Mouse (Mus musculus) midbrain, embryonic 13.5 days (tissue): ENCODE measurements around the gene Rps21. TPM values are rescaled to one million over a fixed set of nuclear protein-coding genes. Genes with fewer than 3 reads are reported as not detected.

Experiments used
- ATAC-seq: fragments of 200-750 bp; cut with Nextera tagmentation; 2 replicates; pipeline ENCODE4 v1.8.0; 2017; ENCODE audit warnings: mild to moderate bottlenecking, moderate TSS enrichment, moderate library complexity
- H3K27ac ChIP-seq: fragments of 300-500 bp; sonication (generic); 2 replicates; pipeline ENCODE4 v1.5.1; 2015; ENCODE audit warnings: inconsistent platforms, mild to moderate bottlenecking, moderate library complexity
- H3K27me3 ChIP-seq: fragments of 300-500 bp; sonication (generic); 2 replicates; pipeline ENCODE4 v1.6.1; 2015; ENCODE audit warnings: mild to moderate bottlenecking, inconsistent platforms
- H3K36me3 ChIP-seq: fragments of 300-500 bp; sonication (generic); 2 replicates; pipeline ENCODE4 v1.6.1; 2015; ENCODE audit warnings: mild to moderate bottlenecking, inconsistent platforms
- H3K4me1 ChIP-seq: fragments of 300-500 bp; sonication (generic); replicated peaks from 2 replicates; pipeline ENCODE4 v1.6.1; 2015; ENCODE audit warnings: inconsistent platforms
- H3K4me2 ChIP-seq: fragments of 300-500 bp; sonication (generic); replicated peaks from 2 replicates; pipeline ENCODE4 v1.6.1; 2015; ENCODE audit warnings: moderate library complexity, mild to moderate bottlenecking, inconsistent platforms
- H3K4me3 ChIP-seq: fragments of 300-500 bp; sonication (generic); replicated peaks from 2 replicates; pipeline ENCODE4 v1.5.1; 2015; ENCODE audit warnings: mild to moderate bottlenecking, inconsistent platforms
- H3K9ac ChIP-seq: fragments of 300-500 bp; sonication (generic); replicated peaks from 2 replicates; pipeline ENCODE4 v1.6.1; 2015; ENCODE audit warnings: mild to moderate bottlenecking, inconsistent platforms
- H3K9me3 ChIP-seq: fragments of 300-500 bp; sonication (generic); 2 replicates; pipeline ENCODE4 v1.6.1; 2016; ENCODE audit warnings: mild to moderate bottlenecking, inconsistent platforms
- WGBS: fragments of 180-500 bp; shearing (Covaris S2); methylation state at CpG from one replicate; pipeline ENCODE4 v1.1.7; 2015; 5-methylcytosine and 5-hydroxymethylcytosine counted together
- polyA plus RNA-seq: library from polyadenylated mRNA; unstranded; fragments of >200 nt; fragmentation: Nextera tagmentation; extraction: Ambion mirVana; gene quantifications from 2 replicates; pipeline ENCODE4 v1.2.1, GENCODE M21; 2015

Rps21 gene
- polyA plus RNA-seq = 418 and 448 TPM in 2 replicates

DNA sequence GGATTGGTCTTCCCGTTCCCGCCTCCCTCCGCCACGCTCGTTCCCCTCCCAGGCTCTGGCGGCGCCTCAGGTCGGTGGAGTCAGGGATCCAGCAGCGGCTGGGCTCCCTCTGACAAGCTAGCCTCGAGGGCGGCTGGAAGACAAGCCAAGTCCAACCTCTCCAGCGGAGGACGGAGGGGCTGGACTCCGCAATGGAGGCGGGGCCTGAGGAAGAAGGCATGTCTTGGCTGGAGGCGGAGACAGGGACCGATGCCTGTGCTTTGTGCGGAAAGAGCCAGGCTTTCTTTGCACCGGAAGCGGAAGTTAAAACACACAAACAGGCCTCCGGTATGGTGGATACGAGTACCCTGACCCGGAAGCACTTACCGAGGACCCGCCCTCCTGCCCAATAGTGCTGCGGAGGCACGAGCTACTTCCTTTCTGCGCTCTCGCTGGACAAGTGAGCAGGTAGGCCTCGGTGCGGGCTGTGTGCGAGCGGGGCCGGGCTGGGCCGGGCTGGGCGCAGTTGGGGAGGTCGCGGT lies at the start of gene Rps21:
Rps21 (plus strand) TSS at position 377 of the 521 bp plus-strand sequence.
- Histone ChIP-seq H3K36me3 (peaks cover 37% of the 10 kb centered on the region), H3K4me2 (peak within 1 kb of the TSS; percentile 80), H3K27me3 (no peaks in the 10 kb centered on the region), H3K4me3 (peak within 1 kb of the TSS; percentile 95), H3K9me3 (no peaks in the 10 kb centered on the region), H3K4me1 (peaks cover 23% of the 10 kb centered on the region), H3K9ac (peak within 1 kb of the TSS; percentile 92), H3K27ac (peak within 1 kb of the TSS; percentile 95)
- peak; percentile 97 for ATAC-seq
- WGBS = under 1% methylated on average over 38 of the region's 38 CpGs

GRCm38 (mm10) chr2:180207840-180208239 lies 49.3 kb upstream of the Rps21 start:
- no peaks in the 10 kb centered on the region for H3K27me3 ChIP-seq
- no peak overlapping the region for H3K4me3 ChIP-seq
- peaks cover 17% of the 10 kb centered on the region for H3K4me1 ChIP-seq
- no peaks in the 10 kb centered on the region for H3K36me3 ChIP-seq
- H3K9ac ChIP-seq = no peak overlapping the region
- no peak for ATAC-seq
- 69% methylated on average over 7 of the region's 7 CpGs for WGBS
- no peak overlapping the region for H3K4me2 ChIP-seq
- no peaks in the 10 kb centered on the region for H3K9me3 ChIP-seq
- no peak overlapping the region for H3K27ac ChIP-seq

DNA sequence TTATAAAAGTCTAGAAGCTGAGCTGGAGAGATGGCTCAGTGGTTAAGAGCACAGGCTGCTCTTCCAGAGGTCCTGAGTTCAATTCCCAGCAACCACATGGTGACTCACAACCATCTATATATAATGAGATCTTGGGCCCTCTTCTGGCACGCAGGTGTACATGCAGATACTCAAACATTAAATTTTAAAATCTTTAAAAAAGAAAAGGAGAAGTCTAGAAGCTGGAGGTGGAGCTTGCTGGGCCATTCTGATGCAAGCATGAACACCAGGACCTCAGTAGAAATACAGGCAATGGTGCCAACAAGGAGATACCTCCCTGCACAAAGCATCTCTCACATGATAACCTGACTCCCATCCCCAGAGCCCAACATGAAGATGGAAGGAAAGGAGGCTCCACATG lies 48.2 kb upstream of the Rps21 start:
- WGBS = 90% methylated on average over 1 of the region's 1 CpGs
- no peaks in the 10 kb centered on the region for H3K9me3 ChIP-seq
- H3K27ac ChIP-seq = no peak overlapping the region
- H3K4me2 ChIP-seq = no peak overlapping the region
- ATAC-seq = no peak
- no peak overlapping the region for H3K9ac ChIP-seq
- no peaks in the 10 kb centered on the region for H3K36me3 ChIP-seq
- no peaks in the 10 kb centered on the region for H3K27me3 ChIP-seq
- no peak overlapping the region for H3K4me3 ChIP-seq
- H3K4me1 ChIP-seq = peaks cover 17% of the 10 kb centered on the region

GRCm38 (mm10) chr2:180212255-180212654 lies 44.9 kb upstream of the Rps21 start:
- Histone ChIP-seq H3K4me3 (no peak overlapping the region), H3K27ac (no peak overlapping the region), H3K9me3 (no peaks in the 10 kb centered on the region), H3K27me3 (no peaks in the 10 kb centered on the region), H3K9ac (no peak overlapping the region), H3K4me2 (no peak overlapping the region), H3K36me3 (no peaks in the 10 kb centered on the region), H3K4me1 (peaks cover 5% of the 10 kb centered on the region; the same call in 1 of the 2 replicates)
- ATAC-seq = no peak
- WGBS = 93% methylated on average over 3 of the region's 3 CpGs

GRCm38 (mm10) chr2:180214352-180214978 lies 42.7 kb upstream of the Rps21 start:
- H3K9me3 ChIP-seq = no peaks in the 10 kb centered on the region
- ATAC-seq = no peak
- 82% methylated on average over 3 of the region's 4 CpGs for WGBS
- H3K27me3 ChIP-seq = no peaks in the 10 kb centered on the region
- H3K9ac ChIP-seq = no peak overlapping the region
- H3K4me1 ChIP-seq = peaks cover 15% of the 10 kb centered on the region; the same call in 1 of the 2 replicates
- no peak overlapping the region for H3K4me2 ChIP-seq
- H3K4me3 ChIP-seq = no peak overlapping the region
- H3K27ac ChIP-seq = no peak overlapping the region
- H3K36me3 ChIP-seq = no peaks in the 10 kb centered on the region

DNA sequence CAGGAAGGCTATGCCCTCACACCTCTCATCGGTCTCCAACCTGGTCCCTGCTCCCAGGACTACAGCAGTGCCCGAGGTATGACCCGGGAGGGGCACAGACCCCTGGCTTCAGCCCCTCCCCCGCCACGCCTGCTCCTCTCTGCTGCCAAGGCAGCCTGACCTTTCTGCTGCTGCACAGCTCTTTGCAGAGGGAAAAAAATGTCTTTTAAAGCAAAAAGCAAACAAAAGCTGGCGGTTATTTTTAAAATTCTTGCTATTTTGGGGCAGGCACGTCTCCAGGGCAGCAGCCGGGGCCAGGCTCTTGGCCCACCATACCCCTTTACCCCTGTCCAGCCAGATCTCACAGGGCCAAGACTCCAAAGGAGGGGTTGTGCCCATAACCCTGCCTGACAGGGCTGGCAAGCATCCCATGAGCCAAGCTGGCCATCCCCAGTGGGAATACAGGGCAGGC lies 42.1 kb upstream of the Rps21 start:
- no peak for ATAC-seq
- no peak overlapping the region for H3K4me2 ChIP-seq
- no peaks in the 10 kb centered on the region for H3K27me3 ChIP-seq
- no peaks in the 10 kb centered on the region for H3K36me3 ChIP-seq
- no peak overlapping the region for H3K27ac ChIP-seq
- WGBS = 80% methylated on average over 8 of the region's 8 CpGs
- no peaks in the 10 kb centered on the region for H3K9me3 ChIP-seq
- peaks cover 15% of the 10 kb centered on the region; the same call in 1 of the 2 replicates for H3K4me1 ChIP-seq
- H3K9ac ChIP-seq = no peak overlapping the region
- H3K4me3 ChIP-seq = no peak overlapping the region

- peaks cover 15% of the 10 kb centered on the region; the same call in 1 of the 2 replicates for H3K4me1 ChIP-seq
- no peak overlapping the region for H3K9ac ChIP-seq
- no peaks in the 10 kb centered on the region for H3K27me3 ChIP-seq
- H3K4me3 ChIP-seq = no peak overlapping the region
- no peaks in the 10 kb centered on the region for H3K36me3 ChIP-seq
- no peak overlapping the region for H3K4me2 ChIP-seq
- ATAC-seq = no peak
- H3K27ac ChIP-seq = no peak overlapping the region
- WGBS = 88% methylated on average over 6 of the region's 6 CpGs
- no peaks in the 10 kb centered on the region for H3K9me3 ChIP-seq
Observed at GRCm38 (mm10) chr2:180215951-180216350, 41.2 kb upstream of the Rps21 start.

GRCm38 (mm10) chr2:180216921-180217320 lies 40.3 kb upstream of the Rps21 start:
- H3K4me2 ChIP-seq = no peak overlapping the region
- H3K9me3 ChIP-seq = no peaks in the 10 kb centered on the region
- H3K4me1 ChIP-seq = peaks cover 17% of the 10 kb centered on the region
- H3K9ac ChIP-seq = no peak overlapping the region
- no peaks in the 10 kb centered on the region for H3K36me3 ChIP-seq
- no peak for ATAC-seq
- no peaks in the 10 kb centered on the region for H3K27me3 ChIP-seq
- WGBS = 70% methylated on average over 5 of the region's 5 CpGs
- H3K27ac ChIP-seq = no peak overlapping the region
- H3K4me3 ChIP-seq = no peak overlapping the region

- WGBS = 92% methylated on average over 8 of the region's 8 CpGs
- H3K36me3 ChIP-seq = no peaks in the 10 kb centered on the region
- H3K9me3 ChIP-seq = no peaks in the 10 kb centered on the region
- peaks cover 23% of the 10 kb centered on the region for H3K4me1 ChIP-seq
- no peak overlapping the region for H3K27ac ChIP-seq
- no peak overlapping the region for H3K9ac ChIP-seq
- H3K27me3 ChIP-seq = peaks cover under 1% of the 10 kb centered on the region; the same call in 1 of the 2 replicates
- ATAC-seq = no peak
- H3K4me2 ChIP-seq = no peak overlapping the region
- no peak overlapping the region for H3K4me3 ChIP-seq
Observed at GRCm38 (mm10) chr2:180217587-180217986, 39.6 kb upstream of the Rps21 start.

DNA sequence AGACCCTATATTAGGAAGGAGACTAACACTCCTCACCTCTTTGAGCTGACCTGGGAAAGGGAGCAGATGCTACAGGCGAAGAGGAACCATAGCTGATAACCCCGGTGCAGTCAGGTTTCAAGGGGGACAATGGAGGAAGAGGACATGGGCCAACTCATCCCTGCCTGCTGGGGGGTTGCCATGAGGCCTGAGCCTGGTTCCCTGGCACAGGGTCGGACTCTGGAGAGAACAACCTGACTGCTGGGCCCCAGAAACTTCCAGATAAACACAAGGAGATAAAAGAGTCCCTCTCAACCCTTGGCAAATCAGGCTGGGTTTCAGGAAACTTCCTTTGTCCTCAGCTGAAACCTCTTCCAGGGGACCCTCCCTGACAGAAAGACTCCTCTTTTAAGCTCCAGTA lies 38.9 kb upstream of the Rps21 start:
- H3K4me1 ChIP-seq = peaks cover 25% of the 10 kb centered on the region
- no peaks in the 10 kb centered on the region for H3K36me3 ChIP-seq
- ATAC-seq = no peak
- H3K9me3 ChIP-seq = no peaks in the 10 kb centered on the region
- H3K4me3 ChIP-seq = no peak overlapping the region
- H3K27me3 ChIP-seq = peaks cover 7% of the 10 kb centered on the region
- 77% methylated on average over 3 of the region's 3 CpGs for WGBS
- H3K4me2 ChIP-seq = no peak overlapping the region
- H3K9ac ChIP-seq = no peak overlapping the region
- H3K27ac ChIP-seq = no peak overlapping the region

DNA sequence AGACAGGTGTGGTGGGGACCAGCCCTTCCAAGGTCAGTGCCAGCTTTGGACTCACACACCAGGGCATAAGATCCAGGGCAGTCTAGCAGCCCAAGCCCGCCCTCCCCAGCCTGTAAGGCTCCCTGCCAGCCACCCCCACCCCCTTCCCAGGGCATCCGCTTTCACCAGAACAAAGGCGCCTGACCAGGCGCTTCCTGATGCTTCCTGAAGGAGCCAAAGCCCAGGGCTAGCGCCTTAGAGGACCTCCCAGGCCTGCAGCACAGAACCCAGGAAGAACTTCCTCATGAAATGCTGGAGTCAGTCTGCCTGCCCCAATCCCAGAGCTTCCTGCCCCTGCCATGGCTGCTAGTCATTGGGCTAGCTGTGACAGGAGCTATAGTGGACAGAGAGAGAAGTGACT lies 38.5 kb upstream of the Rps21 start:
- ATAC-seq = 0 out of 2 replicates have a peak, but pooled peaks have one; percentile 21
- Histone ChIP-seq H3K9me3 (no peaks in the 10 kb centered on the region), H3K4me3 (no peak overlapping the region), H3K27me3 (peaks cover 12% of the 10 kb centered on the region), H3K27ac (0 out of 2 replicates have a peak overlapping the region, but pooled peaks have one; percentile 9), H3K4me2 (no peak overlapping the region), H3K36me3 (no peaks in the 10 kb centered on the region), H3K9ac (no peak overlapping the region), H3K4me1 (peaks cover 25% of the 10 kb centered on the region)
- WGBS = 19% methylated on average over 5 of the region's 5 CpGs

GRCm38 (mm10) chr2:180219145-180219943 lies 37.8 kb upstream of the Rps21 start:
- H3K9me3 ChIP-seq = no peaks in the 10 kb centered on the region
- 76% methylated on average over 15 of the region's 15 CpGs for WGBS
- peaks cover 25% of the 10 kb centered on the region for H3K4me1 ChIP-seq
- no peaks in the 10 kb centered on the region for H3K36me3 ChIP-seq
- H3K9ac ChIP-seq = no peak overlapping the region
- peaks cover 18% of the 10 kb centered on the region for H3K27me3 ChIP-seq
- ATAC-seq = no peak
- no peak overlapping the region for H3K4me3 ChIP-seq
- 0 out of 2 replicates have a peak overlapping the region, but pooled peaks have one; percentile 9 for H3K27ac ChIP-seq
- H3K4me2 ChIP-seq = no peak overlapping the region
